Comparison of ENCODE assay signal across 7 mouse cellular contexts in genomic region chr8:70332070-70332877, GRCm38 (mm10). TPM values are rescaled to one million over a fixed set of nuclear protein-coding genes. Genes with fewer than 3 reads are reported as not detected.
A peak's percentile ranks its signal among the peaks of the same experiment; 100 is the strongest.
DNase-seq lines count a peak whose midpoint lies in the region; ATAC-seq and TF ChIP-seq lines count a peak whose summit lies in the region.

No protein-coding gene starts in this region.

- intact Hi-C loops in gastrocnemius, postnatal 14 days (cut with DNase I; ENCODE audit: low total_unique reads), result loop anchor here (5.0 kb wide), 1 partner anchor 170 kb away; no protein-coding TSS in a partner anchor

- 25% methylated on average over 41 of the region's 41 CpGs for WGBS in kidney, embryonic 14.5 days
- 26% methylated on average over 40 of the region's 41 CpGs for WGBS in limb, embryonic 14.5 days
- 25% methylated on average over 41 of the region's 41 CpGs for WGBS in midbrain, embryonic 14.5 days

- peak; percentile 89 for DNase-seq in brain, adult 2 months (ENCODE audit: low read depth, low spot score)
- DNase-seq in embryo, embryonic 10 days (ENCODE audit: low spot score), result peak; percentile 80
- peak; percentile 78 for DNase-seq in gastrocnemius, postnatal 14 days
- DNase-seq in limb, embryonic 14.5 days (ENCODE audit: low spot score), result peak; percentile 74
- peak; percentile 92 for DNase-seq in midbrain, embryonic 14.5 days
- DNase-seq in urinary bladder, postnatal 36 days (ENCODE audit: low spot score in 2 of 2), result peak; percentile 46 to 55

- H3K27ac ChIP-seq in kidney, embryonic 14.5 days (ENCODE audit: low read depth, low read length), result no peak overlapping the region
- no peak overlapping the region for H3K27ac ChIP-seq in limb, embryonic 14.5 days (replicated peaks; ENCODE audit: low read depth, low read length)
- H3K27ac ChIP-seq in midbrain, embryonic 14.5 days (replicated peaks; ENCODE audit: low read depth, low read length), result peak overlapping the region; percentile 52

- ATAC-seq in kidney, embryonic 14.5 days (ENCODE audit: low FRiP score, low TSS enrichment), result peak; percentile 72
- ATAC-seq in limb, embryonic 14.5 days (ENCODE audit: low FRiP score, low read depth), result peak; percentile 84
- peak; percentile 79 for ATAC-seq in midbrain, embryonic 14.5 days (ENCODE audit: low FRiP score, low TSS enrichment)

- H3K9me3 ChIP-seq in kidney, embryonic 14.5 days (ENCODE audit: control insufficient read depth, low read length), result no peaks in the 10 kb centered on the region
- no peaks in the 10 kb centered on the region for H3K9me3 ChIP-seq in limb, embryonic 14.5 days (ENCODE audit: control insufficient read depth, low read length)
- no peaks in the 10 kb centered on the region for H3K9me3 ChIP-seq in midbrain, embryonic 14.5 days (ENCODE audit: control insufficient read depth, low read length)

- no peak overlapping the region for H3K9ac ChIP-seq in kidney, embryonic 14.5 days (ENCODE audit: low read depth, low read length)
- no peak overlapping the region for H3K9ac ChIP-seq in limb, embryonic 14.5 days (ENCODE audit: low read depth, low read length, severe bottlenecking)
- no peak overlapping the region for H3K9ac ChIP-seq in midbrain, embryonic 14.5 days (replicated peaks; ENCODE audit: low read length)

- no peak overlapping the region for H3K4me2 ChIP-seq in kidney, embryonic 14.5 days (replicated peaks; ENCODE audit: low read depth, low read length)
- peak overlapping the region; percentile 25 for H3K4me2 ChIP-seq in limb, embryonic 14.5 days (replicated peaks; ENCODE audit: low read depth, low read length, severe bottlenecking)
- peak overlapping the region; percentile 29; the same call in 1 of the 2 replicates for H3K4me2 ChIP-seq in midbrain, embryonic 14.5 days (ENCODE audit: low read length)

- H3K36me3 ChIP-seq in kidney, embryonic 14.5 days (ENCODE audit: control insufficient read depth, insufficient read depth, low read length), result peaks cover 60% of the 10 kb centered on the region
- H3K36me3 ChIP-seq in limb, embryonic 14.5 days (ENCODE audit: control insufficient read depth, insufficient read depth, low read length), result peaks cover 84% of the 10 kb centered on the region
- peaks cover 86% of the 10 kb centered on the region for H3K36me3 ChIP-seq in midbrain, embryonic 14.5 days (ENCODE audit: control insufficient read depth, insufficient read depth, low read length)

- TF ChIP-seq POLR2A in limb, embryonic 14.5 days (IDR thresholded peaks at IDR 0.05; ENCODE audit: borderline replicate concordance, extremely low read depth, insufficient read depth, insufficient read length), result no peak

- H3K4me3 ChIP-seq in kidney, embryonic 14.5 days (ENCODE audit: low read length), result no peak overlapping the region
- no peak overlapping the region for H3K4me3 ChIP-seq in limb, embryonic 14.5 days (replicated peaks; ENCODE audit: low read length)
- no peak overlapping the region for H3K4me3 ChIP-seq in midbrain, embryonic 14.5 days (replicated peaks; ENCODE audit: low read depth, low read length)

- H3K4me1 ChIP-seq in kidney, embryonic 14.5 days (ENCODE audit: control insufficient read depth, insufficient read depth, low read length), result peaks cover 20% of the 10 kb centered on the region
- H3K4me1 ChIP-seq in limb, embryonic 14.5 days (ENCODE audit: control insufficient read depth, insufficient read depth, low read length), result peaks cover 16% of the 10 kb centered on the region
- H3K4me1 ChIP-seq in midbrain, embryonic 14.5 days (ENCODE audit: control insufficient read depth, insufficient read depth, low read length), result peaks cover 15% of the 10 kb centered on the region; the same call in 1 of the 2 replicates

- no peaks in the 10 kb centered on the region for H3K27me3 ChIP-seq in kidney, embryonic 14.5 days (ENCODE audit: control insufficient read depth, insufficient read depth, low read length)
- no peaks in the 10 kb centered on the region for H3K27me3 ChIP-seq in limb, embryonic 14.5 days (ENCODE audit: control insufficient read depth, insufficient read depth, low read length)
- no peaks in the 10 kb centered on the region for H3K27me3 ChIP-seq in midbrain, embryonic 14.5 days (ENCODE audit: control insufficient read depth, insufficient read depth, low read length)

RNA-seq across cellular contexts. Expression of gene Gdf1, which starts 2.7 kb away (rescaled TPM):
- total RNA-seq in gastrocnemius, postnatal 14 days (2021), result 1 to 10 TPM; 1.3 to 2.8 TPM
- 7.6 and 7.9 TPM in 2 replicates for polyA plus RNA-seq in kidney, embryonic 14.5 days (2014; fragmentation: Nextera tagmentation; extraction: Ambion mirVana)
- polyA plus RNA-seq in limb, embryonic 14.5 days (2012; rRNA removed), result 5.4 and 5.7 TPM in 2 replicates
- polyA plus RNA-seq in limb, embryonic 14.5 days (2014; fragmentation: Nextera tagmentation; extraction: Ambion mirVana), result 1.2 TPM in 2 replicates
- polyA plus RNA-seq in midbrain, embryonic 14.5 days (2014; fragmentation: Nextera tagmentation; extraction: Ambion mirVana), result not detected in 2 replicates

RNA-seq across cellular contexts. Expression of gene Cers1, which starts 16.7 kb away (rescaled TPM):
- total RNA-seq in gastrocnemius, postnatal 14 days (2021), result 10 to 100 TPM; 14.5 to 24.5 TPM
- polyA plus RNA-seq in kidney, embryonic 14.5 days (2014; fragmentation: Nextera tagmentation; extraction: Ambion mirVana), result 2.3 and 2.6 TPM in 2 replicates
- 12.4 and 22.0 TPM in 2 replicates for polyA plus RNA-seq in limb, embryonic 14.5 days (2012; rRNA removed)
- 12.0 and 12.9 TPM in 2 replicates for polyA plus RNA-seq in limb, embryonic 14.5 days (2014; fragmentation: Nextera tagmentation; extraction: Ambion mirVana)
- 38.8 and 42.9 TPM in 2 replicates for polyA plus RNA-seq in midbrain, embryonic 14.5 days (2014; fragmentation: Nextera tagmentation; extraction: Ambion mirVana)

RNA-seq across cellular contexts. Expression of gene Upf1, which starts 20.8 kb away (rescaled TPM):
- 10 to 100 TPM; 31.6 to 35.0 TPM for total RNA-seq in gastrocnemius, postnatal 14 days (2021)
- 21.8 and 24.2 TPM in 2 replicates for polyA plus RNA-seq in kidney, embryonic 14.5 days (2014; fragmentation: Nextera tagmentation; extraction: Ambion mirVana)
- 39.0 and 47.6 TPM in 2 replicates for polyA plus RNA-seq in limb, embryonic 14.5 days (2012; rRNA removed)
- polyA plus RNA-seq in limb, embryonic 14.5 days (2014; fragmentation: Nextera tagmentation; extraction: Ambion mirVana), result 22.3 and 25.5 TPM in 2 replicates
- 16.9 and 18.4 TPM in 2 replicates for polyA plus RNA-seq in midbrain, embryonic 14.5 days (2014; fragmentation: Nextera tagmentation; extraction: Ambion mirVana)

RNA-seq across cellular contexts. Expression of gene Cope, which starts 30.0 kb away (rescaled TPM):
- 100 to 1,000 TPM; 123 to 134 TPM for total RNA-seq in gastrocnemius, postnatal 14 days (2021)
- 322 and 327 TPM in 2 replicates for polyA plus RNA-seq in kidney, embryonic 14.5 days (2014; fragmentation: Nextera tagmentation; extraction: Ambion mirVana)
- 379 and 443 TPM in 2 replicates for polyA plus RNA-seq in limb, embryonic 14.5 days (2012; rRNA removed)
- polyA plus RNA-seq in limb, embryonic 14.5 days (2014; fragmentation: Nextera tagmentation; extraction: Ambion mirVana), result 340 and 371 TPM in 2 replicates
- polyA plus RNA-seq in midbrain, embryonic 14.5 days (2014; fragmentation: Nextera tagmentation; extraction: Ambion mirVana), result 274 and 309 TPM in 2 replicates

RNA-seq across cellular contexts. Expression of gene Ddx49, which starts 30.0 kb away (rescaled TPM):
- total RNA-seq in gastrocnemius, postnatal 14 days (2021), result 10 to 100 TPM; 25.3 to 27.5 TPM
- 49.9 TPM in 2 replicates for polyA plus RNA-seq in kidney, embryonic 14.5 days (2014; fragmentation: Nextera tagmentation; extraction: Ambion mirVana)
- polyA plus RNA-seq in limb, embryonic 14.5 days (2012; rRNA removed), result 58.1 and 66.2 TPM in 2 replicates
- 52.9 and 55.4 TPM in 2 replicates for polyA plus RNA-seq in limb, embryonic 14.5 days (2014; fragmentation: Nextera tagmentation; extraction: Ambion mirVana)
- 44.8 and 48.8 TPM in 2 replicates for polyA plus RNA-seq in midbrain, embryonic 14.5 days (2014; fragmentation: Nextera tagmentation; extraction: Ambion mirVana)
